Mouse (Mus musculus): ENCODE results near the gene Zswim8. TPM values are rescaled to one million over a fixed set of nuclear protein-coding genes. Genes with fewer than 3 reads are reported as not detected.

The Zswim8 gene
- 313 and 413 TPM in 2 replicates for polyA plus RNA-seq (2012; rRNA removed)

DNA sequence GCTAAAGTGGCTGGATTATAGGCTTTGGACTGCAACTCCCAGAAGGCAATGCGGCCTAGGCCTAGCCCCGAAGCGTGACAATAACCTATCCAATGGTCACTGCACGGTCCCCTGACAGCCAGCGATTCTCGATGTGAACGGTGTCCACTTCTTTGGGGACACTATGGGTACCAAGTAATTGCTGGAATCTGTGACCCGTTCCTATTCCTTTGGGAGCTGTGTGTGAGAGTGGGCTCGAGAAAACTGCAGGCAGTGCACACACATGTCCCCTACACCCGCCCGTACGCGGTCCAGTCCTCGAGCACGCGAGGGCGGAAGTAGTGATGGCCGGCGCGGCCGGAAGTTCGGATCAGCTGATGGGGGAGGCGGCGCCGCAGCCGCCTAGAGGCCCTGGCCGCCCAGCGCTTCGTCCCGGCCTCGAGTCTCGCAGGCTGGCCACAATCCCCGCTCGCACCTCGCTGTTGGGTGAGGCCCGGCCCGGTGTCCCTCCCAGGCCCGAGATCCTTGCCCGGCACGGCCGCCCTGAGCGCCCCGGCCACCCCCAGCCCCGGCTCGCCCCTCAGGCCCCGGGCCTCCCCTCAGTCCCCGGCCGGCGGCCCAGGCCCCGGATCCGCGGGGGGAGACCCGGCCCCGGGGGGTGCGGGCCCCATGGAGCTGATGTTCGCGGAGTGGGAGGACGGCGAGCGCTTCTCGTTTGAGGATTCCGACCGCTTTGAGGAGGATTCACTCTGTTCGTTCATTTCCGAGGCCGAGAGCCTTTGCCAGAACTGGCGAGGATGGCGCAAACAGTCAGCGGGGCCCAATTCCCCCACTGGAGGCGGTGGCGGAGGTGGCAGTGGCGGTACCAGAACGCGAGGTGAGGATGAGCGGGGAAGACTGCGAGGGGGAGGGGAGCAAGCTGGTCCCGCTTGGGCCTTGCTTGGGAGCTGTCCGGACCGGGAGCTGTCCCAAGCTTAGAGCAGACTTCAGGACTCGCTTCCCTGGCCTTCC is at the start of gene Zswim8:
Gene Zswim8 (plus strand): TSS at position 352 of the 990 bp plus-strand sequence.

DNA sequence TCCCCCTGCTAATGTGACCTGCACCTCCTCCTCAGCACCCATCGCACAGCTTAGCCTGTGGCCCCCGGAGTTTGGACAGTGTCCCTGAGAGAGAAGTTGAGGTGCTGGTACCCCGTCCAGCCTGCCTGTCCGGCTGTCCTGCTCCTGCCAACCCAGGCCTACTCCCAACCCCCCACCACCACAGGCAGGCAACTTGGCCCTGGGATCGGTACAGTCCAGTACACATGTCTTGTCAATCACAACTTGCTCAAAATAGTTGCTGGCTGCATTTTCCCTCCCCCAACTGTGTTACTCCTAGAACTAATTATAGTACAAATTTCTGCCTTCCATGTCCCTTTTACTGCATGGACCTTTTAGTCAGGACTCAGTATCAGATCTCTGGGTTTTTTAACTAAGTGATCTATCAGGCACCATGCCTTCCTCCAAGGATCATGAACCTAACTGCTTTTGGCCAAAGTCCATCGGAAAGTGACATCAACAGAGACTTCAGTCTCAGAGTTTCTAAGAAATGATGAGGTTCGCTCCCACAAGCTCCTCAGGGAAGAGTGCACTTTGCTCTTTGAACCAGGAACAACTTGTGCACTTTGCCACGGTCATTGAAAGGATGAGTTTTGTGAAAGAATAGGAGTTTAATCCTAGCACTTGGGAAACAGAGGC is 39.1 kb upstream of the Zswim8 start, which contains the start of gene Synpo2l:
Gene Synpo2l (minus strand): TSS at position 201 of the 657 bp plus-strand sequence.

DNA sequence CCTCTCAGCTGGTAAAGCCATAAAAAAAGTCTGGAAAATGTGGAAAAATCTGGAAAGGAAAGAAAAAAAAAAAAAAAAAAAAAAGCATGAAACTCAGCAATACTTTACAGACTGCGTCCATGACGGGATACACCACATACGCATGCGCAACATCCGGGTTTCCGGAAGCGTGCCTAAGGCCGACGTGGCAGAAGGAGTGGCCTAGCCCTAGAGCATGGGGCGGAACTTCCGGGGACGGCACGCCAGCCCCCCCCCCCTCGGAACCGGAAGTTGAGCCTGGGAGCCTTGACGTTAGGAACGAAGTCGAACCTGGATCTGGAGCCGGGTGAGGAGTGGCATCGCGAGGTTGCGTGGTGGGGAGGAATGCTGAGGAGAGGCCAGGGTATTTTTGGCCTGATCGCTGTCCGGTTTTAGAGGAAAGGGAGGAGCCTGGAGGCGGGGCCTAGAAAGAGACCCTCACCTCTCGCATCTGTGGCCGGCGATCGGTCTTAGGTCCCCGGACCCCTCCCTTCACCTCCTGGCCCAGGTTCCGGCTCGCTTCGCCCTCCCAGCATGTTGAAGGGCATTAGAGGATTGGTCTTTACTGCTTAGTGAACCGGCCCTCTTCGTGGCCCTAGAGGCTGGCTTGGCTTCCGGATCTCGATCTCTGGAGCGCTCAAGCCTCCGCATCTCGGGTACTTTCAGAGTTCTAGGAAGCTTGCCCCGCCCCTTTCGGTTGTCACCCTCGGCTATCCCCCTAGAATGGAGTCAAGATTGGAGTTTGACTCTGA is 33.1 kb upstream of the Zswim8 start, which contains the start of gene Sec24c:
Gene Sec24c (plus strand): TSS at position 245 of the 770 bp plus-strand sequence.

DNA sequence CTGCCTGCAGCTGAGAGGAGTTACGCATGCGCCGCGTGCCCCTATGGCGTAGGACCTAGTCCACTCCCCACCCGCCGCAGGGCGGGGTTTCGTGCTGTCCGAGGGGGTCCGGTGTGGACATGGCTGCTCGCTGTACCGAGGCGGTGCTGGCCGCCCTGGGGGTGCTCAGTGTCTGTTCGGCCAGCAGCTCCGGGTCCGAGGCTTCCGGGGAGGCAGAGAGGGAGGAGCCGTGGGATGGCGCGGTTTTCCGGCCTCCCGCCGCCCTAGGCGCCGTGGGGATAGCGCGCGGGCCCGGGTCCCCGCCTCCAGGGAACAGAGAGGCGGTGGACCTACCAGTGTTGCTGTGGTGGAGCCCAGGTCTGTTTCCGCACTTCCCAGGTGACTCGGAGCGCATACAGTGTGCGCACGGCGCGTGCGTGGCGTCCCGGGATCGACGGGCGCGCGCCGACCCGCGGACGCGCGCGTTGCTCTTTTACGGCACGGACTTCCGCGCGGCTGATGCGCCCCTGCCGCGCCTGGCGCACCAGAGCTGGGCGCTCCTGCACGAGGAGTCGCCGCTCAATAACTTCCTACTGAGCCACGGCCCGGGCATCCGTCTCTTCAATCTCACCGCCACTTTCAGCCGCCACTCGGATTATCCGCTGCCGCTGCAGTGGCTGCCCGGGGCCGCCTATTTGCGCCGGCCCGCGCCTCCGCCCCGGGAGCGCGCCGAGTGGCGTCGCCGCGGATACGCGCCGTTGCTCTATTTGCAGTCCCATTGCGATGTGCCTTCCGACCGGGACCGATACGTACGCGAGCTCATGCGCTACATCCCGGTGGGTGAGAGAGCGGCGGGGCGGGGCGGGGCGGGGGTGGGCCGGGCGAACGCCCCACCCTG is 12.2 kb upstream of the Zswim8 start, which contains the start of gene Fut11:
Gene Fut11 (plus strand): TSS at position 85 of the 877 bp plus-strand sequence.

DNA sequence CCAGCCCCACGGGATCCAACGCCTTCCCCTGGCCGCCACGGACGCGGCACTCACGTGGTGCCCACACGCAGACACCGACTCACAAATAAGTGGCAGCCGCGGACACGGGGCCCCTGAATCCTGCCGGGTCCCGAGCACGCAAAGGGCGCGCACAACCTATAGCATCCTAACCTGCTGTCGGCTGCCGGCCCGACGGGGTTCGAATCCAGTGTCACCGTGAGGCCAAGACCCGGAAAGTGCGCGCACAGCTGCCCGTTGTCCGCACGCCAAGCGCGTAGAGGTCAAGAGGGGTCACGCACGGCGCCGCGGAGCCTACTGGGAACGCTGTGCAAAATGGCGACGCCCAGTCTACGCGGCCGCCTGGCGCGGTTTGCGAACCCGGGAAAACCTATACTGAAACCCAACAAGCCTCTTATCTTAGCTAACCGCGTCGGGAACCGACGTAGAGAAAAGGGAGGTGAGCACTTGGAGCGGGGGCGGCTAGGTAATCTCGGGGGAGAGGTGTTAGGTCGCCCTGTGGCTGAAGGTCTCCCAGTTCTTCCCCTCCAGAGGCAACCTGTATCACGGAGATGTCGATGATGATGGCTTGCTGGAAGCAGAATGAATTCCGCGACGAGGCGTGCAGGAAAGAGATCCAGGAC is 4.5 kb upstream of the Zswim8 start, which contains the start of gene Chchd1:
Gene Chchd1 (plus strand): TSS at position 266 of the 641 bp plus-strand sequence.

DNA sequence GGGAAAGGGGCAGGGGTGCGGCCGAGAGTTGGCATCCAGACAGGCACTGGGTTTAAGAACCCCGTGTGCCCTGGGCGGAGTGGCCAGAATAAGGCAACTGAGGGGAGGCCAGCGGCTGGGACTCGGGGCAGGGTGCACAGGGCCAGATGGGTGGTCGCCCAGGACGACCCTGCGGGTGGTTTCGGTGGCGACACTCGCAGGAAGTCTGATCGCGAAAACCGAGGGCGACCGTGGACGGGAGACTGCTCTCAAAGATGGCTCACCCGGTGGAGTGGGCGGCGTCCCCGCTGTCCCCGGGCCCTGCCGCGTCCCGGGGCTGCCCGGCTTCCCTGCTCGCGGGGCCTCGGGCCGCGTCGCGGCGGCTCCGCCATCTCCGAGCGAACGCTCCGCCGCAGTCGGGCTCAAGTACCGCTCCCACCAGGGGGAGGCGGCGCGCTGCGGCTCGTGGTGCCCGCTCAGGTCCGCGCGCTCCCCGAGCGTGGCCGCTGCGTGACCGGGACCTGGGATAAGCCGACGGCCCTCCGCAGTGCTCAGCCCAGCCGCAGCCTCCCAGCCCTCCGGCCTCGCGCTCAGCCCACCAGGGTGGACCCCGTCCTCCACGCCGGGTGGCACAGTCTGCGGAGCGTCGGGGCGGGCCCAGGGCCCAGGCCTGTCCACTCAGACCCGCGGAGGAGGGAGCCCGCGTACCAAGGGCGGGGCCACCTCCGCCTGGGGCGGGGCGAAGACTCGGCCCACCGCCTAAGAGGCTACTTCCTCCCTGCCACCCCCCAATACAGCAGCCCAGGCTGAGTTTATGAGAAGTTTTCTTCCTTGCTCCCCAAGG is 26.8 kb downstream of the Zswim8 start, which contains the start of gene Ndst2:
Gene Ndst2 (minus strand): TSS at position 611 of the 823 bp plus-strand sequence.

Other genes starting within 250 kb of the Zswim8 start
- 89.2 and 116 TPM in 2 replicates for gene Anxa7, start 227.4 kb upstream of the Zswim8 start, polyA plus RNA-seq (2012; rRNA removed)
- 0.30 and 0.32 TPM in 2 replicates for gene Mss51, start 210.7 kb upstream of the Zswim8 start, polyA plus RNA-seq (2012; rRNA removed)
- 6.5 and 8.3 TPM in 2 replicates for gene Ppp3cb, start 161.0 kb upstream of the Zswim8 start, polyA plus RNA-seq (2012; rRNA removed)
- gene Usp54, start 66.5 kb upstream of the Zswim8 start, polyA plus RNA-seq (2012; rRNA removed), result 9.4 and 13.0 TPM in 2 replicates
- 0.14 TPM in 1 of 2 replicates, not detected in the other for gene Myoz1, start 51.0 kb upstream of the Zswim8 start, polyA plus RNA-seq (2012; rRNA removed)
- 0.15 and 0.26 TPM in 2 replicates for gene Synpo2l, start 39.2 kb upstream of the Zswim8 start, polyA plus RNA-seq (2012; rRNA removed)
- gene Sec24c, start 33.2 kb upstream of the Zswim8 start, polyA plus RNA-seq (2012; rRNA removed), result 273 and 281 TPM in 2 replicates
- gene Fut11, start 12.6 kb upstream of the Zswim8 start, polyA plus RNA-seq (2012; rRNA removed), result 53.0 and 81.9 TPM in 2 replicates
- gene Chchd1, start 4.5 kb upstream of the Zswim8 start, polyA plus RNA-seq (2012; rRNA removed), result 24.3 and 35.0 TPM in 2 replicates
- 57.2 and 65.6 TPM in 2 replicates for gene Ndst2, start 27.0 kb downstream of the Zswim8 start, polyA plus RNA-seq (2012; rRNA removed)
- gene Camk2g, start 86.5 kb downstream of the Zswim8 start, polyA plus RNA-seq (2012; rRNA removed), result 99.6 and 105 TPM in 2 replicates
- 24.2 and 24.8 TPM in 2 replicates for gene Plau, start 129.1 kb downstream of the Zswim8 start, polyA plus RNA-seq (2012; rRNA removed)
- gene Vcl, start 221.8 kb downstream of the Zswim8 start, polyA plus RNA-seq (2012; rRNA removed), result 71.4 and 78.9 TPM in 2 replicates

Measured in ovary, adult 2 months (tissue).